Mouse (Mus musculus) bone marrow, adult 2 months (tissue): ENCODE results near the gene Gprc5d. TPM values are rescaled to one million over a fixed set of nuclear protein-coding genes. Genes with fewer than 3 reads are reported as not detected.

Experiments
- H3K27ac ChIP-seq: fragments of 200-500 bp; 2 replicates; pipeline ENCODE4 v1.5.1; 2012; ENCODE audit warnings: low read depth, mild to moderate bottlenecking, control low read depth, inconsistent platforms, low read length; ENCODE audit not compliant: control insufficient read depth, poor library complexity, insufficient read depth
- H3K4me1 ChIP-seq: fragments of 200-500 bp; 2 replicates; pipeline ENCODE4 v1.6.1; 2011; ENCODE audit warnings: low read length; ENCODE audit not compliant: control insufficient read depth, insufficient read depth
- H3K4me3 ChIP-seq: fragments of 200-500 bp; replicated peaks from 2 replicates; pipeline ENCODE3; 2011; ENCODE audit warnings: mild to moderate bottlenecking, low read depth, low read length, control low read depth; ENCODE audit not compliant: control insufficient read depth
- CTCF ChIP-seq: fragments of 200-500 bp; IDR thresholded peaks from 2 replicates; pipeline ENCODE4 v1.5.1; 2011; ENCODE audit warnings: low read length, control low read depth; ENCODE audit not compliant: control insufficient read depth, insufficient read depth
- POLR2A ChIP-seq: fragments of 200-500 bp; IDR thresholded peaks from 2 replicates; pipeline ENCODE4 v1.6.1; 2011; ENCODE audit warnings: low read depth, mild to moderate bottlenecking, control low read depth, low read length, borderline replicate concordance; ENCODE audit not compliant: control insufficient read depth
- WGBS: fragments of 180-500 bp; shearing (Covaris S2); methylation state at CpG from one replicate; pipeline ENCODE4 v1.1.7; 2018; 5-methylcytosine and 5-hydroxymethylcytosine counted together
- polyA plus RNA-seq: library from polyadenylated mRNA; stranded (reverse); fragments of >200 nt; gene quantifications from 2 replicates; pipeline ENCODE4 v1.2.4, GENCODE M21; 2011; ENCODE audit warnings: low replicate concordance; ENCODE audit not compliant: missing spikeins, insufficient read depth, insufficient read length

Gprc5d gene
- polyA plus RNA-seq = not detected in 2 replicates

GRCm38 (mm10) chr6:135118183-135118582 is at the start of gene Gprc5d:
Gene Gprc5d (minus strand): TSS chr6:135118283.
- H3K4me1 ChIP-seq = no peaks in the 10 kb centered on the region
- TF ChIP-seq POLR2A (no peak), CTCF (no peak)
- WGBS = 81% methylated on average over 5 of the region's 5 CpGs

GRCm38 (mm10) chr6:135166712-135167111 is 48.6 kb upstream of the Gprc5d start:
- peak overlapping the region; percentile 48 for H3K4me3 ChIP-seq
- TF ChIP-seq CTCF = no peak
- no peak for TF ChIP-seq POLR2A
- 54% methylated on average over 5 of the region's 5 CpGs for WGBS
- H3K4me1 ChIP-seq = peaks cover 3% of the 10 kb centered on the region
- H3K27ac ChIP-seq = peak overlapping the region; percentile 69

More at GRCm38 (mm10) chr6:135118183-135118582, at the start of gene Gprc5d:
- Histone ChIP-seq H3K27ac (no peak within 1 kb of the TSS), H3K4me3 (no peak within 1 kb of the TSS)

GRCm38 (mm10) chr6:135166262-135166661 is 48.2 kb upstream of the Gprc5d start:
- Histone ChIP-seq H3K27ac (peak overlapping the region; percentile 69), H3K4me1 (peaks cover 3% of the 10 kb centered on the region), H3K4me3 (peak overlapping the region; percentile 27)
- WGBS = 64% methylated on average over 3 of the region's 3 CpGs
- TF ChIP-seq POLR2A (no peak), CTCF (no peak)

- WGBS = 62% methylated on average over 2 of the region's 2 CpGs
- Histone ChIP-seq H3K4me3 (peak overlapping the region; percentile 42), H3K27ac (peak overlapping the region; percentile 68; the same call in 1 of the 2 replicates), H3K4me1 (peaks cover 3% of the 10 kb centered on the region)
- TF ChIP-seq CTCF = no peak
- no peak for TF ChIP-seq POLR2A
Measured at GRCm38 (mm10) chr6:135165706-135166105, 47.6 kb upstream of the Gprc5d start.

GRCm38 (mm10) chr6:135165191-135165590 is 47.1 kb upstream of the Gprc5d start:
- Histone ChIP-seq H3K4me1 (peaks cover 3% of the 10 kb centered on the region), H3K27ac (peak overlapping the region; percentile 68)
- TF ChIP-seq POLR2A = no peak
- TF ChIP-seq CTCF = no peak

GRCm38 (mm10) chr6:135162861-135163260 is 44.8 kb upstream of the Gprc5d start:
- H3K4me1 ChIP-seq = peaks cover 1% of the 10 kb centered on the region
- no peak overlapping the region for H3K27ac ChIP-seq
- no peak overlapping the region for H3K4me3 ChIP-seq
- no peak for TF ChIP-seq POLR2A
- no peak for TF ChIP-seq CTCF
- WGBS = 16% methylated on average over 4 of the region's 4 CpGs

More at GRCm38 (mm10) chr6:135165191-135165590, 47.1 kb upstream of the Gprc5d start:
- WGBS = 69% methylated on average over 3 of the region's 3 CpGs
- no peak overlapping the region for H3K4me3 ChIP-seq

- WGBS = 85% methylated on average over 3 of the region's 3 CpGs
- Histone ChIP-seq H3K27ac (no peak overlapping the region), H3K4me1 (peaks cover 1% of the 10 kb centered on the region)
Measured at GRCm38 (mm10) chr6:135162311-135162710, 44.2 kb upstream of the Gprc5d start.

GRCm38 (mm10) chr6:135161356-135161755 is 43.3 kb upstream of the Gprc5d start:
- H3K4me3 ChIP-seq = no peak overlapping the region
- H3K27ac ChIP-seq = no peak overlapping the region
- H3K4me1 ChIP-seq = peaks cover 3% of the 10 kb centered on the region
- TF ChIP-seq CTCF = no peak
- TF ChIP-seq POLR2A = no peak
- WGBS = 23% methylated on average over 4 of the region's 4 CpGs

More at GRCm38 (mm10) chr6:135162311-135162710, 44.2 kb upstream of the Gprc5d start:
- H3K4me3 ChIP-seq = no peak overlapping the region
- TF ChIP-seq CTCF (no peak), POLR2A (no peak)
